Mouse (Mus musculus): Measurements from ENCODE around the gene Slc12a3.

The Slc12a3 gene

GRCm38 (mm10) chr8:94375551-94375991 is 46.6 kb downstream of the Slc12a3 start:
- DNase-seq (ENCODE audit: low spot score in 2 of 2) = no peak

GRCm38 (mm10) chr8:94376176-94376575 is 47.2 kb downstream of the Slc12a3 start:
- DNase-seq (ENCODE audit: low spot score in 2 of 2) = no peak

DNA sequence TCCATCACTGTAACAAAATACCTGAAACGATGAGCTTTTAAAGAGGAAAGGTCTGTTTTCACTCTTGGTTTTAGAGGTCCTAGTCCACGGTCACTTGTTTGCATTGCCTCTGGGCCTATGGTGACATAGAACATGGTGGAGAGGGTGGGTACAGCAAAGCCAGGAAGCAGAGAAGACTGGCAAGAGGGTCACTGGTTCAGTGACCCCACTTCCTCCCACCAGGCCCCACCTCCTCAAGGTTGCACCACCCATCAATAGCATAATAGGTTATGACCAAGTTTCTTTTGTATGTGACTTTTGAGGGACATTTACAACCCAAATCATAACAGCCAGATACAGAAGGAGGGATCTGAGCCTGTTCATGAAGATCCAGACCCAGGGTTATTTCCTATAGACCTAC is 47.6 kb downstream of the Slc12a3 start:
- DNase-seq (ENCODE audit: low spot score in 2 of 2) = no peak

DNA sequence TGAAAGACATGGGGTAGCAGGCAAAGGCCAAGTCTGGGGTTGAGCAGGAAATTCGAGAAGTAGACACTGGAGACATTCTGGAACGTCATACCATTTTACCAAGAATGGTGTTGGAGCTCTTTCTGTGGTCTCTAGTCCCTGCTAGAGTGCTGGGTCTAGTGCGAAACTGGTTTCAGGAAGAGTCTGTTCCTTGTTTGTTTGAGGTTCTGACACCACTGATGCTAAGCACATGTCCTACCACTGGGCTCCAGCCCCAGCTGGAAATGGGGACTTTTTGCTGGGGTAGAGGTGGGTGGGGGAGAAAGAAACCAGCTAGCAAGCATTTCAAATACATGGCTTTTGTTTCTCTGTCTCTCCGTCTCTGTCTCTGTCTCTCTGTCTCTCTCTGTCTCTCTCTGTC is 48.0 kb downstream of the Slc12a3 start:
- DNase-seq (ENCODE audit: low spot score in 2 of 2) = peak in 1 of 2 experiments; percentile 72

- DNase-seq (ENCODE audit: low spot score in 2 of 2) = peak; percentile 84 to 85
These were observed 48.8 kb downstream of the Slc12a3 start for GRCm38 (mm10) chr8:94377714-94378205.

DNA sequence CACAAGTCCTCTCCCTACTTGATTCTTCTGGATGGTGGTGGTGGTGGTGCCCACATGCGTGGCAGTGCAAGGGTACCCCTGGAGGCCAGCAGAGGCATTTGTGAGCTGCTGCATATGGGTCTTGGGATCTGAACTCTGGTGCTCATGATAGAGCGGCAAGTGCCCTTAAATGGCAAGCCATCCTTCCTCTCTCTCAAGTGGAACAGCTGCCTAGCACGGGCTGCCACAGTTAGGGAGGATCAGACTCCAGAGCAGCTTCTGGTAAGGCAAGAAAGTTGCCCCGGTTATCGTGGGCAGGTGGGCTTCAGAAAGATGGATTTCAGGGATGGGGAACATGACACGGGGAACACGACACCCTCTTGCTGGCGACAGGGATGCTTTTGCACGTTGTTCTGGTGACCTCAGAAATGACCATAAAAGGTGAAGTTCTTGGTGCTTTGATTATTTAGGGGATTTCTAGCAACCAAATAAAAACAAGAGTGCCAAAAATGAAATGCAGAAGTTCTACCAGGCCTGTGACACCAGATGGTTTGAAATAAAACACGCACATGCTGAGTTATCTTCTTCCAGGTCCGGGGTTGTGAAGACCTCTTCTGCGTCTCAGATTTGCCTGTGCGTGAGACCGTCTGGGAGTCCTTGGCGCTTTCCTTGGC is 49.9 kb downstream of the Slc12a3 start:
- DNase-seq (ENCODE audit: low spot score in 2 of 2) = no peak

- DNase-seq (ENCODE audit: low spot score in 2 of 2) = no peak
These were observed 50.7 kb downstream of the Slc12a3 start for GRCm38 (mm10) chr8:94379686-94380085.

- no peak for DNase-seq (ENCODE audit: low spot score in 2 of 2)
These were observed 55.2 kb downstream of the Slc12a3 start for GRCm38 (mm10) chr8:94384166-94384565.

DNA sequence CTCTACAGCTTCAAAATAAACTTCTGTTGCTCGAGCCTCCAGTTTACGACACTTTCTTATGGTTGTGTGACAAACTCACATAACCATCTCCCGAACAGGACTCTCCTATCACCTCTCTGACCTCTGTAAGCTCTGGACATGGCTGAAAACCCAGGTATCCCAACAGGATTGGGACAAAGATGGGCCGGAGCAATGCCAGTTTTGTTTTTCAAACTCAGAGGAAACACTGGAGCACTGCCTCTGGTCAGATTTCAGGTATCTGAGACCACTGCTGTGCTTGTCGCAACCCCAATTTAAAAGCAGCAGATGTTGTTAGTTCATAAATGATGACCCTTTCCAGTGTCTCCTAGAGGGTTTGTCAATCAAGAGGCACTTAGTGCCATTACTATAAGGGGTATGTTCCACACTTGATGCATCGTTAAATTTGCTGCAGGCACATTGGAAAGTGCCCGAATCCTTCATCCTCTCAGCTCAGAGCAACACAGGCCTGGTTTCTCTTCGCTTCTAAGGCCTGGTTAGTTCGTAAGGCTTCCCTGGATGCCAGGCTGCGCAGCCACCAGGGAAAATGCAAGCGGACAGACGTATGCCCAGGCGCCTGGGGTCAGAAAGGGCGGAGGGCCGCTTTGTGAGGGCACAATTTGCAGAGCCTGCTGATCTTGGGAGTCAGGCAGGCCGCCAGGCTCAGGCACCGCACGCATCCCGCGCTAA is 56.7 kb downstream of the Slc12a3 start:
- no peak for DNase-seq (ENCODE audit: low spot score in 2 of 2)

- peak; percentile 99 for DNase-seq (ENCODE audit: low spot score in 2 of 2)
These were observed 57.4 kb downstream of the Slc12a3 start, which contains the start of gene Herpud1 for GRCm38 (mm10) chr8:94386214-94387026. TSS of gene Herpud1 (plus strand) at chr8:94386438.

DNA sequence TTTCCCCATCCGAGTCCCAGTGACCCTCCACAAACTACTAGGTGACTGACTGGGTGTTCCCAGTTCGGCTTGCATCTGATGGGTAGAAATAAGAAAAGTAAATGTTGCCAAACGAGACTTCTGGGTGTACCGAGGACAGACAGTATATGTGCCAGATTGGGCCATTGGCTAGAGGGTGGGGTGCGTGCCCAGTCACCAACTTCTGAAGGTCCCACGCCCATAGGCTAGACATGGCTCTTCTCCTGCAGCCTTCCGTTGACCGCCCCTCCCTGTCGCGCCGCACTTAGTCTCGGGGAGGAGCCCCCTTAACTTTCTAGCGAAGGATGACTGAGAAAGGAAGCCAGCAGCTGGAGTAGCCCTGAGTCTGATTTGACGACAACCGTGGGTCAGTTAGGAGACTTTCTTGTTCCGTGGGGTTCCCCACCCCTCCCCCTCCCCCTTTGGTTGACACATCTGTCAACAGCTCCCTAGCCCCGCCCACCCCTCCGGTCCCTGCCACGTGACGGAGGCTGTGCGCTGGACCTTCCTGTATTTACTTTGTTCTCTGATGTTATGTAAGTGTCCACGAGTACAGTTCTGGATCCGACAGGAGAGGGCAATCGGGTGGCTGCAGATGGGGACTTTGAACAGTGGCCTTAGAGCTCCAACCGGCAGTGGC is 58.2 kb downstream of the Slc12a3 start:
- DNase-seq (ENCODE audit: low spot score in 2 of 2) = peak; percentile 94 to 96

DNA sequence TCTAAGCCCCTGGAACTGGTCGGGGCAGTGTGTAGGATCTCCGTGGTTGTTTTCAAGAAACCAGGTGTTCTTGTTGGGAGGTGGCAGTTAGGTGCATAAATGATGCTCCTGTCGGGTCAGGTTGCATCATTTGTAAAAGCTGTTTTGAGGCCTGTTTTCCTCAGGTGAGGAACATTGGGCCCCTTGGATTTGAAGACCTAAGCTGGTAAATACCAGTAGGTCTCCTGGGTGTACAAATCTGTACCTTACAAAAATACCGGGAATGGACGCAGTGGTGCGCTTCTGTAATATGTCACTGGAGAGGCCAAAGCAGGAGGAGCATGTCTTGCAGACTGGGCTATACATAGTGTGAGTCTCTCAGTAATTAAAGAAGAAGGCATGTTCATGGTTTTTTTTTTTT is 58.8 kb downstream of the Slc12a3 start:
- DNase-seq (ENCODE audit: low spot score in 2 of 2) = no peak

GRCm38 (mm10) chr8:94389531-94389930 is 60.5 kb downstream of the Slc12a3 start:
- no peak for DNase-seq (ENCODE audit: low spot score in 2 of 2)

DNA sequence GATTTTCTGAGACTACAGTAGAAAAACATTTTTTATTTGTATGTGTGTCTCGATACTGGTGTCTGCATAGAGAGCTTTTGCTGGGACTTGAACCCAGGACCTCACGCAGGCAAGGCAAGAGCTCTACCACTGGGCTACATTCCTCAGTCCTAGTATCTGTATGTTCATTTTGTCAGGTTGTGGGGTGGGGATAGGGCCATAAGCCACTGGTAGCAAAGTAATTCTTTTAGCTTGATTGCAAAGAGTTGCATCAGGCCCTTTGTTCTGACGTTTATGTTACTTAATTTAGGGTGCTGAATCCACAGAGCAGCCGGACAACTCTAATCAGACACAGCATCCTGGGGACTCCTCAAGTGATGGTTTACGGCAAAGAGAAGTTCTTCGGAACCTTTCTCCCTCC is 61.4 kb downstream of the Slc12a3 start:
- no peak for DNase-seq (ENCODE audit: low spot score in 2 of 2)

DNA sequence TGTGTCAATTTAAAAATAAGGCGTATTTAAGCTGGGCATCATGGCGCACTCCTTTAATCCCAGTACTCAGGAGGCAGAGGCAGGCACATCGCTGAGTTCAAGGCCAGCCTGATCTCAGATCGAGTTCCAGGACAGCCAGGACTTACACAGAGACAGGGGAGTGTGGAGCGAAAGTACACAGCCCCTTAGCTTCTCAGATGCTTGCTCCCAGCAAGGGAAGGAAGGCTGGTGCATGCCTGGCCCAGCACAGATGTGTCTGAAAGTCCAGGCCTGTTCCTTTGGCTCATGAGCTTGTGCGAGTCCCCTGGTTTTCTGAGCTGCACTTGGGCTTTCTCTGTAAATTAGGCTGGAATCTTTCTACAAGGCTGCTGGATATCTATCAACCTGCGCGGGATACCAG is 61.9 kb downstream of the Slc12a3 start:
- DNase-seq (ENCODE audit: low spot score in 2 of 2) = no peak

DNA sequence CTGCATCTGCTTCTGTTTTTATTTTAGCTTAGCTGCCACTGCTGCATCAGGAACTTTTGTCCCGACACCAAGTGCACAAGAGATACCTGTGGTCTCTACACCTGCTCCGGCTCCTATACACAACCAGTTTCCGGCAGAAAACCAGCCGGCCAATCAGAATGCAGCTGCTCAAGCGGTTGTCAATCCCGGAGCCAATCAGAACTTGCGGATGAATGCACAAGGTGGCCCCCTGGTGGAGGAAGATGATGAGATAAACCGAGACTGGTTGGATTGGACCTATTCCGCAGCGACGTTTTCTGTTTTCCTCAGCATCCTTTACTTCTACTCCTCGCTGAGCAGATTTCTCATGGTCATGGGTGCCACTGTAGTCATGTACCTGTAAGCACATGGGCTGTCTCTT is 63.1 kb downstream of the Slc12a3 start:
- peak; percentile 44 to 62 for DNase-seq (ENCODE audit: low spot score in 2 of 2)

GRCm38 (mm10) chr8:94392648-94393047 is 63.6 kb downstream of the Slc12a3 start:
- DNase-seq (ENCODE audit: low spot score in 2 of 2) = no peak

DNA sequence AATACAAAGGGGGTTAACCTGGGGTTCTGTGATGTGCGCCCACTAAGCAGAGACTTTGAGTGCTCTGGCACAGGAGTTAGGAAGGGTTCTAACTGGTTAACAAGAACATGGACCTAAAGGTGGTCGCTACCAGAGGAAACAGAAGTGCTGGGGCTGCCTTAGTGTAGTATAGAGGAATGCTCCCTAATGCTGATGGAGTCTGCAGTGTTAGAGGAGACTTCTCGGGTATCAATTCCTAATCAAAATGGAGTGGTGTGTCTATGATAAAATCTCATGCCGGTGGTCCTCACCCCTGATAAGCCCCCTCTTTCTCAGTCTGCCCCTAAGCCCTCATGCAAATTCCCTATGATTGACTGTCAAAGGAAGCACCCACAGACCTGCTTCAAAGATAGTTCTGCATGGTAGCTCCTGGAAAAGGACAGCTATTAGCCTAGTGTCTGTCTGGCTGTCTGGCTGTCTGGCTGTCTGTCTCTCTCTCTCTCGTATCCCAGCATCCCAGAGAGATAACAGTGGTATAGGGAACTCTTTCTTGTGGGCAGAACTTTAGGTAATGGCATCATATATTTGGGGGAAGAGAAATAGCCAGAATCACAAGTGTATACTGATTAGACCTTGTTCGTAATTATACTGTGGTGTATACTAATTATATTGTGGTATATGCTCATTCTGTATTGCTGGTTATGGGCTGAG is 67.0 kb downstream of the Slc12a3 start:
- DNase-seq (ENCODE audit: low spot score in 2 of 2) = no peak

DNA sequence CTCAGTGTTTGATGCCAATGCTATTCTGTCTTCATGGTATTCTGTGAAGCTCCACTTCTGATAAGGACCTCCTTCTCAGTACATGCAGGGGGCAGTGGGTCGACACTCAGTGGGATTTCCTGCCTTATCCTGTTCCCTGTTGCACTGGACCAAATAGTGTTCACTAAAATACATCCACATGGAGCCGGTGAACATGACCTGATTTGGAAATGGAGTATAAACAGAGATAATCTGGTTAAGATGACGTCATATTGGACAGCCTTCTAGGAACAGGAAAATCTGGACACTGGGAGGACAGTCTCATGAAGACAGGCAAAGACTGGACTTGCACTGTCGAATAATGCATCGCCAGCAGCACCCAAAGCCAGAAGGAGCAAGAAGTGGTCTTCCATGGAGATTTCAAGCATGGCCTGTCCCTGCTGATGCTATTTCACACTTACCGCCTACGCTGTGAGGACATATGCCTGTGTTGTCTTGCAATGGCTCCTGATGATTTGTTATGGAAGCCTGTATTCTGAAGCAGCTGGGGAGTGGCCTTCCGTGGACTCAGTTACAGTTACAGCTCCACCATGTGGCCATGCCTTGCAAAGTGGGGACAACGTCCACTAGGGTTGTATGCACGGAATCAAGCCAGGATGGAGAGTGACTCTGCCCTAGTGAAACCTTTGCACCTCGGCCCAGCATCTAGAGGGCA is 68.1 kb downstream of the Slc12a3 start:
- DNase-seq (ENCODE audit: low spot score in 2 of 2) = peak; percentile 44 to 60

DNA sequence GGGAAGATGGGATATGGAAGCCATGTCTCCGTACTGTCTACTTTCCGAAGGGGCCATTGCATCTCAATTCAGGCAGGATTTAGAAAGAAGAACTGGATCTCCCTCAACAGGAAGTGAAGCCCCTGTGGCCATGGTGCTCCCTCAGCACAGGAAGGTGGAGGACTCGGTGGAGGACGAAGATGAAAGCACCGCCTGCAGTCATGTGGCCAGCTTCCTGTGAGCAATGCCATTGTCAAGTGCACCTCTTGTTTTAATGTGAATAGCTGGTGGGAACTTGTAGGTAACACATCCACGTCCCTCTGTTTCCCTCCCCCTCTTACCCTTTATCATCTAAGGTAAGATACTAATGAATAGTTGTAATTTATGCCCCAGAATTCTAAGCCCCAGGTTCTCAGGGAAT is 69.6 kb downstream of the Slc12a3 start:
- DNase-seq (ENCODE audit: low spot score in 2 of 2) = no peak

Data from heart, adult 9 months (tissue).